Mouse (Mus musculus) intestine, embryonic 14.5 days (tissue): ENCODE results near the gene Abi3. TPM values are rescaled to one million over a fixed set of nuclear protein-coding genes. Genes with fewer than 3 reads are reported as not detected.
A peak's percentile ranks its signal among the peaks of the same experiment; 100 is the strongest.

Source experiments
- ATAC-seq: fragments of 200-750 bp; cut with Nextera tagmentation; replicated peaks from 2 replicates; pipeline ENCODE4 v1.8.0; 2017; ENCODE audit warnings: low read depth, moderate number of reproducible peaks, moderate TSS enrichment, moderate library complexity; ENCODE audit not compliant: low FRiP score, low TSS enrichment
- DNase-seq: peaks from one replicate; pipeline ENCODE4 v3.0.0-alpha.2; 2018; ENCODE audit warnings: low spot score
- H3K27ac ChIP-seq: fragments of 300-500 bp; sonication (generic); 2 replicates; pipeline ENCODE4 v1.5.1; 2014; ENCODE audit warnings: low read depth, mild to moderate bottlenecking, control low read depth
- H3K27me3 ChIP-seq: fragments of 300-500 bp; sonication (generic); replicated peaks from 2 replicates; pipeline ENCODE4 v1.6.1; 2014; ENCODE audit warnings: low read length, control low read depth; ENCODE audit not compliant: control insufficient read depth, insufficient read depth
- H3K36me3 ChIP-seq: fragments of 300-500 bp; sonication (generic); 2 replicates; pipeline ENCODE4 v1.6.1; 2014; ENCODE audit warnings: low read length, control low read depth; ENCODE audit not compliant: control insufficient read depth, insufficient read depth
- H3K4me1 ChIP-seq: fragments of 300-500 bp; sonication (generic); replicated peaks from 2 replicates; pipeline ENCODE4 v1.6.1; 2014; ENCODE audit warnings: low read length, control low read depth, mixed read lengths; ENCODE audit not compliant: control insufficient read depth, insufficient read depth
- H3K4me2 ChIP-seq: fragments of 300-500 bp; sonication (generic); 2 replicates; pipeline ENCODE4 v1.6.1; 2014; ENCODE audit warnings: low read length
- H3K4me3 ChIP-seq: fragments of 300-500 bp; sonication (generic); 2 replicates; pipeline ENCODE4 v1.5.1; 2014; ENCODE audit warnings: low read depth, low read length, control low read depth, mixed read lengths
- H3K9ac ChIP-seq: fragments of 300-500 bp; sonication (generic); 2 replicates; pipeline ENCODE4 v1.6.1; 2014; ENCODE audit warnings: mild to moderate bottlenecking, low read length
- H3K9me3 ChIP-seq: fragments of 300-500 bp; sonication (generic); 2 replicates; pipeline ENCODE4 v1.6.1; 2016; ENCODE audit warnings: low read length, control low read depth; ENCODE audit not compliant: control insufficient read depth
- WGBS: fragments of 180-500 bp; shearing (Covaris S2); extraction: QIAGEN DNeasy Blood & Tissue Kit; methylation state at CpG from one replicate; pipeline ENCODE4 v1.1.7; 2014; 5-methylcytosine and 5-hydroxymethylcytosine counted together
- polyA plus RNA-seq: library from polyadenylated mRNA; unstranded; fragments of >200 nt; fragmentation: Nextera tagmentation; extraction: Ambion mirVana; gene quantifications from 2 replicates; pipeline ENCODE4 v1.2.1, GENCODE M21; 2014

Abi3 gene
- polyA plus RNA-seq, 1 experiment from 2014 or later = 4.8 TPM

DNA sequence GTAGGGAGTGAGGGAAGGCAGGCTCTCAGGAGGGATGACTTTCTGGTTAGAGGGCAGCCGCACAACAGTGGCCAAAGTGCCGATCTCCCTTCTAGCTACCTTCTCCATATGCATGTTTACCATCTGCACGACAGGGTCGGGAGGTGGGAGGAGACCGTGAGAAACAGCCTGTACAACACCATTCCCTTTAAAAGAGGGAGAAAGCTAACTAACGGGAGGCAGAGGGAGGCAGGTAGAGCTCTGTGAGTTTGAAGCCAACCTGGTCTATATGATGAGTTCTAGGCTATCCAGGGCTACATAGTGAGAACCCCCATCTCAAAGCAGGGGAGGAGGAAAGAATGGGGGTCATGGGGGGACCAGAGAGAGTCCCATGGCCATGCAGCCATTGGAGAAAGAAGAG lies 6.4 kb downstream of the Abi3 start:
- no peak for DNase-seq
- no peak overlapping the region for H3K4me3 ChIP-seq
- peaks cover 28% of the 10 kb centered on the region for H3K4me1 ChIP-seq
- no peaks in the 10 kb centered on the region for H3K9me3 ChIP-seq
- peaks cover 40% of the 10 kb centered on the region for H3K27me3 ChIP-seq
- 40% methylated on average over 6 of the region's 6 CpGs for WGBS
- H3K9ac ChIP-seq = no peak overlapping the region
- H3K27ac ChIP-seq = no peak overlapping the region
- no peaks in the 10 kb centered on the region for H3K36me3 ChIP-seq
- no peak for ATAC-seq
- no peak overlapping the region for H3K4me2 ChIP-seq

DNA sequence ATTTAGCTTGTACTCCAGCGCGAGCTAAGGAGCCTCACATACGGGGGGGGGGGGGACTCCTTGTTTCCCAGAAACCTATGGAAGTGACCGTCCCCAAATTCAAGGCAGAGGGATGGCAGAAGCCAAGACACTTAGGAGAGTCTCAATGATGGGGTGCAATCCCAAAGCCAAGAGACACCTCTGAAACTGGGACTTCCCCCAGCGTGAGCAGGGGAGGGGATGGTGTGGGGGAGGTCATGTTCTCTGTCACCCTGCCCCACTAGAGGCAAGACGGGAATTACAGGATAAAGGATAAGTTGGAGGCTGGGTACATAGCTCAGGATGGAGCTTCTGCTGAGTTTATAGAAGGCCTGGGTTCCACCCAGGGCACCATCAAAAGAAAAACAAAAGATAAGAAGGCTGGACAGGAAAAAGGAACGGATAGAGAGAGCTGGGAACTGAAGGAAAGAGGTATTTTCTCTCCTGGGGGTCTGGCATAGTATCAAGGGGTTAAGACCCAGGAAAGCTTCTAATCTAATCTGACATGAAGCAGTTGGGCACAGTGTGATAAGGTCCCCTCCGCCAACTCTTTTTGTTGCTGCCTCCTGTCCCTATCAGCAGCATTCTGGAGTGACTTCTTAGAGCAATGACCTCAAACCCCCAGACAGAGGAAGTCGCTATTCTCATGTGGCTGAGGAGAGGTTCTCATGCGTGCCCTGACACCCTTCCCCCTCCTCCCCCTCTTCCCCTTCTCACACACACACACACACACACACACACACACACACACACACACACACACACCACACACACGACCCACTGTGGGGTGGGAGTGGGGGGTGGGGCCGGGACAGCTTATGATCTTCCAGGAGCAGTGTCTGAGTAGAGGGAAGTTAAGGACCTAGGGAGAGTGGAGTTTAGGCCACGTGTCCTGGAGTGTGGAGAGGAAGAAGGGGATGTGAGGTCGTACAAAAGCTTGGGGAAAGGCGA lies 7.2 kb downstream of the Abi3 start:
- H3K9me3 ChIP-seq = no peaks in the 10 kb centered on the region
- 19% methylated on average over 15 of the region's 15 CpGs for WGBS
- peaks cover 31% of the 10 kb centered on the region for H3K4me1 ChIP-seq
- no peak for DNase-seq
- no peak overlapping the region for H3K27ac ChIP-seq
- no peak overlapping the region for H3K9ac ChIP-seq
- H3K4me3 ChIP-seq = no peak overlapping the region
- H3K36me3 ChIP-seq = no peaks in the 10 kb centered on the region
- no peak overlapping the region for H3K4me2 ChIP-seq
- no peak for ATAC-seq
- H3K27me3 ChIP-seq = peaks cover 48% of the 10 kb centered on the region

DNA sequence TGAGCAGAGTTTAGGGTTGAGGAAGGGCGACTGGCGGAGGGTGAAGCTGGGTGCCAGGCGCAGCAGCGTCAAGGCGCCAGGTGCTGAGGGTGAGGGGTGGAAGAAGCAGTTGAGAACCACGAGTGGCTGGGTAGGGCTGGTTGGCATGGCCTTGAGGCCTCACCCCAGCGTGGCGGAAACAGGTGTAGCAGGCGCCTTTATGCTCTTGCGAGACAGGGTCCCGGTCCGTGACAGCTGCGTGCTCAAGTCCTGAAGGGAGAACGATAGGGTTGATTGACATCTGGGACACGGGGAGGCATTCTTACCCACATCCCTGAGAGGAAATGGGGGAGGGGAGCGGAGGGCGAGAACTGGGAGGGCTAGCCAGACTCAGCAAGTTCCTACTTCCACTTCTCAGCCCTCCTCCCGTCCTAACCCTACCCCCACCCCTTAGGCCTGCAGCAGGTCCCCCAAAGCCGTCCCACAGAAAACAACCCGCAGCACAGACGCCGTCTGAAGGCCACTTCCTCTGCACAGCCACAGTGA lies 8.1 kb downstream of the Abi3 start:
- ATAC-seq = no peak; the same call in 1 of the 2 replicates
- Histone ChIP-seq H3K27ac (no peak overlapping the region), H3K4me2 (no peak overlapping the region), H3K9me3 (no peaks in the 10 kb centered on the region), H3K9ac (no peak overlapping the region), H3K36me3 (no peaks in the 10 kb centered on the region), H3K4me3 (no peak overlapping the region), H3K27me3 (peaks cover 57% of the 10 kb centered on the region), H3K4me1 (peaks cover 31% of the 10 kb centered on the region)
- 11% methylated on average over 22 of the region's 22 CpGs for WGBS
- DNase-seq = no peak

DNA sequence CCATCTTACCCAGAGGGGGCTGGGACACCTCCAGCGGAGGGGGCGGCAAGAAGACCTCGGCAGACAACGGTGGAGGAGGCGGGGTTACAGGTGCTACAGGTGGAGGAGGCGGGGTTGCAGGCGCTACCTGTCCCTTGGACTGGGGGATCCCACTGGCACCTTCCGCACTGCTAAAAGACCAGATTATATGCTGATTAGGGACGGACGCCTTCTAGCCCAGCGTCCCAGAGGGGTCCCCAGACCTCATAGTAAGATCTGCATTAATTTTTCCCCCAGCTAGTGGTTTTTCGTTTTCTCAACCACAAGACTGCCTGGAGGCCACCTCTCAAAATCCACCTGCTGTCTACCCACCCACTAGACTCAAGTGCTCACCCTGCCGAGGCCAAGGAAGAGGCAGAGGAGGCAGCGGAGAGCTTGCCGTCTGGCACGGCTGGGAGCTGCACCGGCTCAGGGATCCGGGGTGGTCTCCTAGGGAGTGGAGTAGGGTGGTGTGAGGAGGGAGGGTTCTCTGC lies 8.6 kb downstream of the Abi3 start:
- Histone ChIP-seq H3K4me2 (no peak overlapping the region), H3K36me3 (no peaks in the 10 kb centered on the region), H3K27me3 (peaks cover 62% of the 10 kb centered on the region), H3K4me3 (no peak overlapping the region), H3K9ac (no peak overlapping the region), H3K4me1 (peaks cover 31% of the 10 kb centered on the region), H3K27ac (no peak overlapping the region), H3K9me3 (no peaks in the 10 kb centered on the region)
- 11% methylated on average over 18 of the region's 18 CpGs for WGBS
- DNase-seq = no peak
- no peak for ATAC-seq

DNA sequence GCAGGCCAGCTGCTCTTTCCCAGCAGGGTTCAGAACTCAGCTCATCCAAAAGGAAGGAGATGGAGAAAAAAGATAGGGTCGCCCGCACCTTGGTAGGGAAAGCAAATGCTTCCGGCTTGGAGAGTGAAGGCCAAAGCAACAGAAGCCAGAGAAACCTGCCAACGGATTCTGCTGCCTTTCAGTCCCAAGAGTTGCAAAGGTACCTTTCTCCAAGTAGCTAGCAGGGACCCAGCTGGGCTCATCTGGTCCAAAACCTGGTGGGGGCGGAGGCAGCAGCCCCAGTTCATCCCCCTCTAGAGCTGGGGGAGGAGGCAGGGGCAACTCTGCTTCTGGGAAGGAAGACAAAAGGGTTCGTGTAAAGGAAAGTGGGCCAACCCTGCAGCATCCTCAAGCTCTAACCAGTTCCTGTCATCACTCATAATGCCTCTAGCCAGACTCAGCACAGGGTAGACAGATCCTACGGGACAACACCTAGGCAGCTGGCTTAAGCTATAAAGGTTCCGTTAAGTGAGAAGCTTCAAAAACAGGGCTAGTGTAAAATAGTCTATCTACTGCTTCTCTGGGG lies 9.2 kb downstream of the Abi3 start:
- ATAC-seq (no peak), DNase-seq (no peak)
- no peaks in the 10 kb centered on the region for H3K9me3 ChIP-seq
- H3K4me3 ChIP-seq = no peak overlapping the region
- H3K9ac ChIP-seq = no peak overlapping the region
- no peak overlapping the region for H3K4me2 ChIP-seq
- no peaks in the 10 kb centered on the region for H3K36me3 ChIP-seq
- no peak overlapping the region for H3K27ac ChIP-seq
- peaks cover 68% of the 10 kb centered on the region for H3K27me3 ChIP-seq
- peaks cover 31% of the 10 kb centered on the region for H3K4me1 ChIP-seq
- WGBS = 30% methylated on average over 8 of the region's 8 CpGs

DNA sequence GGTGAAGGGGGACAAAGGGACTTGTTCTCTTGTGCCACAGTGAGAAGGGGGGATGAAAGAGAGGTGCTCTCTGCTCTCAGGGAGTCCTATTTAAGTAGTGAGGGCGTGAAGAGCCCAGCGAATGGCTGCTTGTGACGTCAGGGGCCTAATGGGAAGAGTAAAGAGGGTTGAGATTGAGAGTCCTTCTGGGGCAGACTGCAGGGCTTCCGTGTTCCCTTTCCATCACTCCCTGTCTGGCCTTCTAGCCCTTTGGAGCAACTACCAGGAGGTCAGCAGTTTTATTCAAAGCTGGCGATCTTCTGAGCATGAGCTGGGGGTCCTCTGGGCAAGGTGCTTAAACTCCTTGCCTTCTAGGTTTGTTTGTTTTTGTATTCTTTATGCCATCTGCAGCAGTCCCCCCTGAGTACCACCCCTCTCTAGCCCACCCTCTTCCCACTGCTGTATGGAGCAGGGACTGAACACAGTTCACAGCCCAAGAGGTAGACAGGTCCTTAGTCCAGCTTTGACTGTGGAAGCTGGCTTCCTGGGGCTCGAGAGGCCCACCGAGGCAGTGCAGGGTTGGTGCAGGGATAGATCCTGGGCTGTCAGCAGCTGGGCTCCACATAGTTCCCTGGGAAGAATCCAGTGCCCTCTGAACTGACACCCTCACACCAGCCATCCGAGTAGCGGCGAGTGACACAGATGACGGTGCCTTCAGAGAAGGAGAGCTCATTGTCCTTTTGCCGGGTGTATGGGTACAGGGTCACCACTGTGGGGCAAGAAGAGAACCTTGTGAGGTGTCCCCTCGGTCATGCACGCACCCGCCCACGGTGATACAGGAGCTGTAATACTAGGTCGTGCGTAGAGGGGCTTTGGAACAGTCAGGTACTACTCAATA lies 9.9 kb downstream of the Abi3 start:
- Histone ChIP-seq H3K27me3 (peaks cover 71% of the 10 kb centered on the region), H3K9ac (no peak overlapping the region), H3K4me3 (no peak overlapping the region), H3K9me3 (no peaks in the 10 kb centered on the region), H3K36me3 (no peaks in the 10 kb centered on the region), H3K4me2 (no peak overlapping the region), H3K27ac (no peak overlapping the region), H3K4me1 (peaks cover 28% of the 10 kb centered on the region)
- WGBS = 53% methylated on average over 18 of the region's 18 CpGs
- ATAC-seq (no peak), DNase-seq (no peak)

DNA sequence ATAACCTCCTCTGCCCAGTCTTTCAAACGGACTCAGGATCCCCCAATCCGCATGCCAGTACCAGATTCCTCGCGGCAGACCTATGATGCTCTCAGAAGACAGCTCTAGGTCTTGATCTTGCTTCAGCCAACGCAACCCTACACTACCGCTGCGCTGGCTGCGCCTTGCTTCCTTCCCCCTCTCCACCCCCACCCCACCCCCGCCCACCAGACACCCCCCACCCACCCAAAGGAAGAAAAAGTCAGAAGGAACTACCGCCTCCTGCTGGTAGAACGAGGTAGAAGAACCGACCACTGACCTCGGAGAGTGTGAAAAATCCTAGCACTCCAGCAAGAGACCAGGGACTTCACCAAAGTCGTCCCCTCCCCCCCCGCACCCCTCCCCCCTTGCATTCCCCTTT lies 10.6 kb downstream of the Abi3 start:
- no peak overlapping the region for H3K27ac ChIP-seq
- H3K4me2 ChIP-seq = peak overlapping the region; percentile 47; the same call in 1 of the 2 replicates
- H3K4me1 ChIP-seq = peaks cover 21% of the 10 kb centered on the region
- no peak for ATAC-seq
- H3K9me3 ChIP-seq = no peaks in the 10 kb centered on the region
- no peaks in the 10 kb centered on the region for H3K36me3 ChIP-seq
- no peak for DNase-seq
- peaks cover 78% of the 10 kb centered on the region for H3K27me3 ChIP-seq
- H3K4me3 ChIP-seq = peak overlapping the region; percentile 29; the same call in 1 of the 2 replicates
- H3K9ac ChIP-seq = no peak overlapping the region
- 11% methylated on average over 14 of the region's 15 CpGs for WGBS

DNA sequence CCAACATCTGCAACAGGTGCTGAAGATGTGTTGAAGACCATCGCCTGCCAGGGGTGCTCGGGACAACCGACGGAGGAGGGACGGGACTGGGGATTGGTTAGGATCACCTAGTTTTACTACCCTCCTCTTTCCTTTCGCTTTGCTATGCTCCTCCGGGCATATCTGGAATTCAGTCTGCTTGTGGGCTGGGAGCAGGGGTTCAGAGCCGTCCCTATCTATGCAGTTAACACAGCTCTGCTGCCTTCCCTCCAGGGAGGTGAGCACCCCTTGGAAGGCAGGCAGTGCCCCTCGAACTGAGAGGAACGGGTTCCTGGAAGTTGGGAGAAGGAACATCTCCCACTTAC lies 11.0 kb downstream of the Abi3 start:
- Histone ChIP-seq H3K36me3 (no peaks in the 10 kb centered on the region), H3K27me3 (peaks cover 82% of the 10 kb centered on the region), H3K4me1 (peaks cover 18% of the 10 kb centered on the region), H3K9me3 (no peaks in the 10 kb centered on the region), H3K9ac (no peak overlapping the region), H3K27ac (no peak overlapping the region), H3K4me2 (peak overlapping the region; percentile 47), H3K4me3 (peak overlapping the region; percentile 29)
- WGBS = 7% methylated on average over 10 of the region's 10 CpGs
- ATAC-seq (no peak), DNase-seq (no peak)
